Mouse (Mus musculus): ENCODE data around the gene Pole4. TPM values are rescaled to one million over a fixed set of nuclear protein-coding genes. Genes with fewer than 3 reads are reported as not detected.

Pole4 gene
- polyA plus RNA-seq, 1 experiment from 2014 or later: 95.3 TPM

DNA sequence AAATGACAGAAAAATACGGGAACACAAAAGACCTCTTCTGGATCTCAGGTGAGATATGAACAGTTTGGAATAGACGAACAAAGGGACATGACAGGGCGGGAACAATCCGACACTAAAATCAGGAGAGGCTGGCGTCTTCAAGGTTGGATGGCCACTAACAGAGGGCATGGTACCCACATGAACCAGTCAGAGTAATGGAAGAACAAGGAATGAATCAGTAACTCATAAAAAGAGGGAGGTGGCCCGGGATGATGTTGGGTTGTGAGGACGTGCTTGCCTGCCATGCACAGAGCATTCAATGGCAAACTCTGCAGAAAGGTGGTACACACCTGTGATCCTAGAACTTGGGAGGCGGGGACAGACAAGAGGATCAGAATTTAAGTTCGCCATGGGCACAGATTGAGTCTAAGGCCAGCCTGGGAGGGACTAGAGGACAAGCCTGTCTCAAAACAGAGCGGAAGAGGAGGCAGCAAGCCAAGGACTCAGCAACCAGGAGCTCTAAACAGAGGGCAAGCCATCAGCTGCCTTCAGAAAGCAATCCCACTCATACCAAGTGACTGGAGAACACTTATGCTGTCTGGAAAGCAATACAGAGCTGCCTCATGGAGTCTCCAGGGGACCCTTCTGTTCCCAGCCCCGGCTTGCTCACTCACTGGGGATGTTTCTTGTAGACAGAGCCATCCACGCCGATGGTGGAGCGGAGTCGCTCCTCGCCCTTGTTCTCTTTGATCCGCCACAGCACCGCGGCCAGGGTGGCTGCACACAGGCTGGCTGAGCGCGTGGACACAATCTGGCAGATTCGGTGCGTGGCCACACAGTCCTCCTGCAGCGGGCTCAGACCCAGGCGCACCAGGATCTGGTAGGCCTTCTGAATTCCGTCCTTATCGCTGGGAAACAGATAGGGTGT is 32.7 kb upstream of the Pole4 start:
- peaks cover 87% of the 10 kb centered on the region for H3K36me3 ChIP-seq (replicated peaks)
- no peaks in the 10 kb centered on the region for H3K27me3 ChIP-seq (replicated peaks; ENCODE audit: low read depth, poor library complexity, severe bottlenecking)
- H3K4me3 ChIP-seq: no peak overlapping the region
- H3K9me3 ChIP-seq: no peaks in the 10 kb centered on the region
- DNase-seq (ENCODE audit: low spot score): no peak
- no peak overlapping the region for H3K27ac ChIP-seq (replicated peaks)
- WGBS: 94% methylated on average over 27 of the region's 27 CpGs
- no peaks in the 10 kb centered on the region for H3K4me1 ChIP-seq

DNA sequence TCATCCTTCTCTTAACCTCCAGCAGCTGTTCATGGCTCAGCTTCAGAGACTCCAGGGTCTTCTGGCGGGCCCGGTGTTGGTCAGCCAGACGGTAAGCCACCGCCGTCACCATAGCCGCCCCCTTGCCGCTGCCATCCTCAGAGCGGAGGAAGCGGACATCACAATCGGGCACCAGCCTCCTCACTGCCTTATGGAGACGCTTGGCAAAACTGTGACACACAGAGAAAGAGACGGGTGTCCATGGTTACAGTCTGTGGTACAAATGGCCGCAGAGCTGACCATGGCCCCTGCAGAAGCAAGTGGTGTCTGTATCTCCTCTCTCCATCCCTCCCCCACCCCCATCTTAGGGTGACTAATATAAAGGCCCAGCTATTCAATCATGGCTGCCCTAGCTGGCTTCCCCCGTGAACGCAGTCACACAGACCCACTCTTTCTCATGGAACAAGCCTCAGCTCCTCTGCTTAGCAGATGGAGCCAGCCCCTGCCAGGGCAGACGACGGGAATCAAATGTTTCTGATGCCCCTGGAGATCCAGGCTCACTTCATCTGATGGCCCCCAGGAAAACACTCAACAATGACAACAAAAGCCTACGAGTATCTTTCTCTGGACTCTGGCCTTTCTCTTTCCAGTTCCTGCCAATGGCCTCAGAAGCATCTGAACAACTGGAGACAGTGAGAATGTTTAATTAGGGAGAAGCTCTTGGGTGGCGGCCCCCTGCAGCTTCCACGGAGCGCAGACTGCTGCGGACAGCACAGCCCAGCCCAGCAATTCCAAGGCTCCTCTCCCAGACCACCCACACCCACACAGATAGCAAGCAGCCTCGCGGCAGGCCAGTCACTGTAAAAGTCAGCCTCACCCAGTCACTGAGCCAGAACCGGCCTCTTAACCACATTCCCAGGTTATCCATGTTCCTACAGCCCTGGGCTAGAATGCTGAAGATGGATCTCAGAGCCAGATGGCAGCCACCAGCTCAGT is 31.7 kb upstream of the Pole4 start:
- DNase-seq (ENCODE audit: low spot score): no peak
- H3K4me3 ChIP-seq: no peak overlapping the region
- H3K9me3 ChIP-seq: no peaks in the 10 kb centered on the region
- H3K27ac ChIP-seq (replicated peaks): no peak overlapping the region
- peaks cover 82% of the 10 kb centered on the region for H3K36me3 ChIP-seq (replicated peaks)
- H3K4me1 ChIP-seq: no peaks in the 10 kb centered on the region
- no peaks in the 10 kb centered on the region for H3K27me3 ChIP-seq (replicated peaks; ENCODE audit: low read depth, poor library complexity, severe bottlenecking)
- 90% methylated on average over 25 of the region's 25 CpGs for WGBS

DNA sequence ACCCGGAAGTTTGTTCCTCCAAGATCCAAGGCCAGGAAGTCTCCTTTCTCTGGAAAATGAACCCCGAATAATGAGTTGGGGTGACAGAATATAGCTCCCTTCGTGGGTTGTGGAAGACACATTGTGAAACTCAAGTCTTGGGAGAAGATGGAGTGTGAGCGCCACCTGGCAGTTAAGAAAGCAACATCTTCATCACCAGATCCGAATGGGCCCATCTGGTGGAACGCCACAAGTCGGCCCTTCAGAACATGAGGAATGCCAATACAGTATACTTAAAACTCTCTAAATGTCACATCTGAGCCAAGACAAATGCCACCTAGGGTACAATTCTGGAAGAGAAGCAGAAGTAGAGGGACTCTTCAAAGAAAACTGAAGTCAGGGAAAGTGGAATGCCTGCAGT is 30.2 kb upstream of the Pole4 start:
- Histone ChIP-seq H3K4me3 (no peak overlapping the region), H3K27ac (replicated peaks) (no peak overlapping the region), H3K4me1 (no peaks in the 10 kb centered on the region), H3K27me3 (replicated peaks; ENCODE audit: low read depth, poor library complexity, severe bottlenecking) (no peaks in the 10 kb centered on the region), H3K9me3 (no peaks in the 10 kb centered on the region), H3K36me3 (replicated peaks) (peaks cover 88% of the 10 kb centered on the region)
- no peak for DNase-seq (ENCODE audit: low spot score)
- WGBS: 90% methylated on average over 7 of the region's 7 CpGs

DNA sequence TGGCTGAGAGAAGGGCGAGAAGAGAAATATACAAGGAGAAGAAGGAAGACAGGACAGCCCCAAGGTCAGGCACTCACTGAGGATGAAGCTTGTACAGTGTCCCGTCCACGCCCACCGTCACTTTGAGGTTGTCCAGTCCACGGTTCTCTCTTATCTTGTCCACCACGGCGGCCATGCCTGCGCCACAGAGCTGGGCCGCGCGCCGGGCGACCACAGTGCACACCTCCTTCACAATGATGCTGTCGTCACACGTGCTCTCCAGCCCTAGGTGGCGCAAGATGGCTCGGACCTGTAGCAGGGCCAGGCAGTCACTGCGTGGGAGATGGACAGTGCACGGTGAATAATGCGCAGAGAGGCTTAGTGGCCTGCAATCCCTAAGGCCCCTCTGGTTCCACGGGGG is 23.5 kb upstream of the Pole4 start:
- Histone ChIP-seq H3K27ac (replicated peaks) (no peak overlapping the region), H3K9me3 (no peaks in the 10 kb centered on the region), H3K36me3 (replicated peaks) (peaks cover 93% of the 10 kb centered on the region), H3K4me1 (peaks cover 4% of the 10 kb centered on the region), H3K27me3 (replicated peaks; ENCODE audit: low read depth, poor library complexity, severe bottlenecking) (no peaks in the 10 kb centered on the region), H3K4me3 (no peak overlapping the region)
- DNase-seq (ENCODE audit: low spot score): no peak
- whole genome bisulfite sequencing: 91% methylated on average over 21 of the region's 21 CpGs

DNA sequence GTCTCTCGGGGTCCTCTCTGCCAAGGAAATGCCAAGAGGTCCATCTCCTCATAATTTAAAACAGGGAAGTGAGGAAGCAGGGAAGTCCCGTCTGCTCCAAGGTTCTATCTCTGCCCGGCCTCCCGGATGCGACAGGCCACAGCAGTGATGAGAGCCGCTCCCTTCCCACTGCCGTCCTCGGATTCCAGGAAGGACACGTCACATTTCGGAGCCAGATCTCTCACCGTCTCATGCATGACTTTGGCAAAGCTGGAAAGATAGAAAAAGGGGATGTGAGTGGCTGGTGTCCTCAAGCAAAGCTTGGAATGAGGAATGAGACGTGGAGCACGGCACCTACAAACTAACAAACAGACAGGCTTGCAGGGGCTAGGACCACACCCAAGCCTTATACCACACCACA is 22.0 kb upstream of the Pole4 start:
- no peak for DNase-seq (ENCODE audit: low spot score)
- Histone ChIP-seq H3K4me1 (peaks cover 13% of the 10 kb centered on the region), H3K27me3 (replicated peaks; ENCODE audit: low read depth, poor library complexity, severe bottlenecking) (no peaks in the 10 kb centered on the region), H3K36me3 (replicated peaks) (peaks cover 86% of the 10 kb centered on the region), H3K27ac (replicated peaks) (no peak overlapping the region), H3K9me3 (no peaks in the 10 kb centered on the region), H3K4me3 (no peak overlapping the region)
- WGBS: 95% methylated on average over 13 of the region's 13 CpGs

DNA sequence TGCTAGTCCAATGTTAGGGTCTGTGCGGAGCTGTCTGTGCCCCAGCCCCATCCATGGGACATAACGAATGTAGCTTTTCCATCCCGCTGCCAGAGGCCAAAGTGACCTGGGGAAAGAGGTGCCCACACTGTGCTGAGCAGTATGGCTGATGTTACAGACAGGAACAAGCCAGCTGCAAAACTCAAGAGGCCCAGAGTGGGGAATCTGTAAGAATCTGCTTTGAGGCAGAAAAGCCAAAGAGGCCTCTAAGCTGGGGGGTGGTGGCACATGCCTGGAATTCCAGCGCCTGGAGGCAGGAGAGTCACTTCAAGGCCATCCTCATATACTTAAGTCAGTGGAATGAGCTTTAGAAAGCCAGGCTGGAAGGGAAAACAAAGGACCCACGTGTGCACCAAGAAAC is 18.2 kb upstream of the Pole4 start:
- peak; percentile 73 for DNase-seq (ENCODE audit: low spot score)

DNA sequence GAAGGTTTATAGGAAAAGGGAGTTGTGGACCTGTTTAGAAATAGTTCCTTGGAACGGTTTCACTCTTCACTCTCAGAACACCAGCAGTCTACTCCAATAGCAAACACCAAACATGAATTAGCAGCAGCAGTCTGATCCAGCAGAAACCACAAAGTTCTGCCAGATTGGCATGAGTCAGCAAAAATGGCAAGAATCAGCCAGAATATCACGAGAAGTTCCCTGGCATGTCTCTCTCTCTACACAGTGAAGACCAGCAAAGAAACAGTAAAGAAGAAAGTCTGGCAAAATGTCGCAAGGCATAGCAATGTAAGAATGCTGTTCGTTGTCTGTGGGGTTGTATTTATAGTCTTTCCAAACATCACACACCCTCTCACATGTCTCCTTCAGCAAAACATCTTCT is 11.0 kb upstream of the Pole4 start:
- no peaks in the 10 kb centered on the region for H3K9me3 ChIP-seq
- 86% methylated on average over 4 of the region's 4 CpGs for WGBS
- H3K27ac ChIP-seq (replicated peaks): no peak overlapping the region

More for the DNA sequence above, 18.2 kb upstream of the Pole4 start:
- Histone ChIP-seq H3K27me3 (replicated peaks; ENCODE audit: low read depth, poor library complexity, severe bottlenecking) (no peaks in the 10 kb centered on the region), H3K4me1 (peaks cover 13% of the 10 kb centered on the region), H3K36me3 (replicated peaks) (peaks cover 47% of the 10 kb centered on the region), H3K27ac (replicated peaks) (peak overlapping the region; percentile 83), H3K9me3 (no peaks in the 10 kb centered on the region), H3K4me3 (no peak overlapping the region)
- 41% methylated on average over 5 of the region's 5 CpGs for WGBS

DNA sequence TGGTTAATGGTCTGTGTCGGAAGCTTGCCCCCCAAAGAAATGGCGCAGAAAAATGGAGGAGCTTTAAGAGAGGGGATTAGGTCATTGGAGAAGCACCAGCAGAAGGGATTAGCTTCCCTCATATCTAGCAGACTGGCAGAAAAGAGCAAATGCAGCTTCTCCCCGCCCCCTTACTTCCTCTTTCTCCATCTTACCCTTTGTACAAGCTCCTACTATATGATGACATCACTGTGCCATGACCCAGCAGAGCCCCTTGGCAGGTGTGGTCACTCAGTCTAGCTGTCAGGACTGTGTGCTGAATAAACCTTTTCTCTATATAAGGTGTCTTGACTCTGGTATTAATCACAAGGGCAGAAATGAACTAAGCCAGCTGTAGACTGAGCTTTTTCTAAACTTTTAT is 10.5 kb upstream of the Pole4 start:
- H3K27me3 ChIP-seq (replicated peaks; ENCODE audit: low read depth, poor library complexity, severe bottlenecking): no peaks in the 10 kb centered on the region
- no peaks in the 10 kb centered on the region for H3K36me3 ChIP-seq (replicated peaks)
- H3K4me3 ChIP-seq: no peak overlapping the region
- DNase-seq (ENCODE audit: low spot score): no peak
- no peak overlapping the region for H3K27ac ChIP-seq (replicated peaks)
- 88% methylated on average over 3 of the region's 3 CpGs for WGBS
- no peaks in the 10 kb centered on the region for H3K4me1 ChIP-seq
- no peaks in the 10 kb centered on the region for H3K9me3 ChIP-seq

More for the DNA sequence above, 11.0 kb upstream of the Pole4 start:
- no peak overlapping the region for H3K4me3 ChIP-seq
- H3K27me3 ChIP-seq (replicated peaks; ENCODE audit: low read depth, poor library complexity, severe bottlenecking): no peaks in the 10 kb centered on the region
- H3K36me3 ChIP-seq (replicated peaks): no peaks in the 10 kb centered on the region
- no peaks in the 10 kb centered on the region for H3K4me1 ChIP-seq
- no peak for DNase-seq (ENCODE audit: low spot score)

DNA sequence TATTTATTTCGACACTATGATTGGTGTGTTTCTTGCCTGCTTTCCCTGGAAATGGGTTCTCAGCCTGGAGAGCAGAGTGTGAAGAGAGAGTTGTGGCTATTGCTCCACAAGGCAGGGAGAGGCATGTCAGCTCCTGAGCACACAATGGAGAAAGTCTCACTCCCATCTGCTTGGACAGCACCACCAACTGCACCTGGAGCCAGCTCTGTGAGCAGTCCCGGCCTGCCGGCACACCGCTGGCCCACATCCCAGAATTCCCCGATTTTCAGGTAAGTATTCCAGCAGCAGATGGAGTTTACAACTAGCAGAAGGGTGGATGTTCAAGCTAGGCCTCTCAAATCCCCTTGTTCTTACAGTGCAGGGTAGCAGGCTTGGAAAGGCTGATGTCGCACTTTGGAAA is 10.1 kb upstream of the Pole4 start:
- Histone ChIP-seq H3K27me3 (replicated peaks; ENCODE audit: low read depth, poor library complexity, severe bottlenecking) (no peaks in the 10 kb centered on the region), H3K4me3 (no peak overlapping the region), H3K4me1 (no peaks in the 10 kb centered on the region), H3K36me3 (replicated peaks) (no peaks in the 10 kb centered on the region), H3K9me3 (no peaks in the 10 kb centered on the region), H3K27ac (replicated peaks) (no peak overlapping the region)
- DNase-seq (ENCODE audit: low spot score): no peak
- 87% methylated on average over 6 of the region's 6 CpGs for WGBS

DNA sequence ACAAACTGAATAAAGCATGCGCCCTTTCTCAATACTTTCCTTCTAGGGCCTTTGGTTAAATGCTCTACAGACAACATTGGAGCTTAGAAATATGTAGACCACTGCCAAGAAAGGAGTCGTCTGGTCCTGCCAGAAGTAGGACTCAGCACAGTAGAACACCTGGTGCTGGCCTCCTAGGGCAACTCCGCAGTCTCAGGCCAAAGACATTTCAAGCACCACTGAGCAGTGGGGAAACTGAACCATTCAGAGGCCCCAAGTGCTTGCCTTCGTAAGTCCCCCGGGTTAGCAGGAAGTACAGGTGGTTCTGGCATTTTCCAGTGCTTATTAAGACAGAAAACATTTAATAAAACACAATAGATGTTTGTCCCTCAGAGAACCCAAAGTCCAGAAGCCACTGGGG is 9.7 kb upstream of the Pole4 start:
- 88% methylated on average over 5 of the region's 5 CpGs for WGBS
- Histone ChIP-seq H3K27ac (replicated peaks) (no peak overlapping the region), H3K27me3 (replicated peaks; ENCODE audit: low read depth, poor library complexity, severe bottlenecking) (no peaks in the 10 kb centered on the region), H3K36me3 (replicated peaks) (no peaks in the 10 kb centered on the region), H3K4me3 (no peak overlapping the region), H3K9me3 (no peaks in the 10 kb centered on the region), H3K4me1 (no peaks in the 10 kb centered on the region)
- DNase-seq (ENCODE audit: low spot score): no peak

DNA sequence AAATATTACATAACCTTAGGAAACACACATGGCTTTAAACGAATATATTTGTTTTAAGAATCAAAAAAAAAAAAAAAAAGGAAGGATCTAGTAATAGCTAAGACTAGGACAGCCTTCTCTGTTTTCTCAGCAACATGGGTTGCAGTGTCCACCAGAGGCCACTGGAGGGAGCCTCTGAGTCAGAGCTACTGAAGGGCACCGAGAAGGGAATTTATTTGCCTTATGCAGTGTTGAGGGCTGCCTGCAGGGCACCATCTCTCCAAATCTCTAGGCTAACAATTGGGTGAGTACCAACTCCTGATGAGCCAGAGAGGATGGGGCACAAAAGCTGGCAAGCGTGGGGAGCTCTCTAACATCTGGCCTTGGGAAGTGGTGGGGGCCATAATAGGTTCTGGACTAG is 9.1 kb upstream of the Pole4 start:
- no peak overlapping the region for H3K27ac ChIP-seq (replicated peaks)
- 20% methylated on average over 3 of the region's 3 CpGs for WGBS
- peak; percentile 75 for DNase-seq (ENCODE audit: low spot score)
- H3K4me3 ChIP-seq: no peak overlapping the region
- no peaks in the 10 kb centered on the region for H3K27me3 ChIP-seq (replicated peaks; ENCODE audit: low read depth, poor library complexity, severe bottlenecking)
- H3K36me3 ChIP-seq (replicated peaks): no peaks in the 10 kb centered on the region
- no peaks in the 10 kb centered on the region for H3K9me3 ChIP-seq
- H3K4me1 ChIP-seq: no peaks in the 10 kb centered on the region

DNA sequence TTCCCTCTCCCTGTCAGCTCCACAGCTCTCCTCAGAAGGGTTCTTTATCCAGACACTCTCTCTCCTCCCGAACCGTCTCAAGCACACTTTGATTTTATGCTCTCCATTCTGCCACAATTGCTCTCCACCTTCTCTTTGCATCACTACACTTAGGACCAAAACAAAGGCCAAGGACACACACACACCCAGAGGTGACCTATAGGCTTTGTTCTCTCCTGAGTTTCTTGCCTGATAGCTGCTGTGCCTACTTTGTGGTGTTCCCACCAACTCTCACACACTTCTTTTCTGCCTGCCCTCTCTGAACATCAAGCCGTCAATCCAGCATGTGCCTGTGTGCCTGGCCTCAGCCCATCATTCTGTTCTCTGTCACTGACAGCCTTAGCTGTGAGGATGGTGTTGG is 2.6 kb upstream of the Pole4 start:
- no peaks in the 10 kb centered on the region for H3K9me3 ChIP-seq
- no peak for DNase-seq (ENCODE audit: low spot score)
- H3K4me3 ChIP-seq: no peak overlapping the region
- H3K27me3 ChIP-seq (replicated peaks; ENCODE audit: low read depth, poor library complexity, severe bottlenecking): no peaks in the 10 kb centered on the region
- 90% methylated on average over 3 of the region's 3 CpGs for WGBS
- H3K4me1 ChIP-seq: no peaks in the 10 kb centered on the region
- H3K36me3 ChIP-seq (replicated peaks): no peaks in the 10 kb centered on the region
- no peak overlapping the region for H3K27ac ChIP-seq (replicated peaks)

Measured in embryonic facial prominence, embryonic 10.5 days (tissue).